Mouse (Mus musculus): ENCODE measurements around the gene Nav2. TPM values are rescaled to one million over a fixed set of nuclear protein-coding genes. Genes with fewer than 3 reads are reported as not detected.

The Nav2 gene
- polyA plus RNA-seq, 1 experiment from 2014 or later, result 6.0 TPM

DNA sequence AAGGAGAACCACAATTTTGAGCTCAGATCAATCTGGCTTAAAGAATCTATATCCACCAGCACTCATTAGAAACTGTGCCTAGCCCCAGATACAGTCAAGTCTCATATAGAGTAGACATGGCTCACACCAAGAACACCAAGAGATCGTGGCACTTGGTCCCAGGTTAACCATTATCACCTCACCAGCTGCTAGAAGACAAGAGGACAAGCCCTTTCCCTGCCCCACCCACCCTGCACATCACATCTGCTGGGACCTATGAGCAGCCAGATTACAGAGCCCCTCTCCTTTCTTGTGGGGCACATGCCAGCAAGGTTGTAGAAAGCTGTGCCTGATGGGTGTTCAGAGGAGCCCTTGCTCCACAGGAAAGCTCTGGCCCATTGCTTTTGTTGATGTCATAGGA is 411.5 kb downstream of the Nav2 start:
- 95% methylated on average over 1 of the region's 1 CpGs for WGBS
- H3K4me3 ChIP-seq (ENCODE audit: low read depth, low read length), result no peak overlapping the region

DNA sequence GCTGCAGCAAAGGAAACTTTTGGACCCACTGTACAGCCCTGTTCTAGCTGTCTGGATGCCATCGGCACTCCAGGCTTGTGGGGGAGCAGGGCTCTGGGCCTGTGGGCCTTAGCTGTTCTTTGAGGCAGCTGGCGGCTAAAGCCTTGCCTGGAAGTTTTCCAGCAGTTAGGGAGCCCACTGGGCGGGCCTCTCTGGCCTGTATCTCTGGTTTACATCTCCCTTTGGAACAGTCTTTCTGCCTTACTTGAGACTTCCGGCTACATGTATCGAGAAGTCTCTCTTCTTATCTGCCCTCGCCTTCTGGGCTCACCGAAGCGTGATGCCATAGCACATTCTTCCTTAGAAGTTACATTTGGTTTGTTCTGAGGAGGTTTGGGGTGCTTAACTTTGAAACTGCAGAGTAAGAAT is 412.6 kb downstream of the Nav2 start:
- H3K36me3 ChIP-seq (ENCODE audit: control insufficient read depth, insufficient read depth, low read length), result no peaks in the 10 kb centered on the region
- no peaks in the 10 kb centered on the region for H3K27me3 ChIP-seq (ENCODE audit: control insufficient read depth, insufficient read depth, low read length)
- TF ChIP-seq CTCF (IDR thresholded peaks at IDR 0.05; ENCODE audit: low read depth) (peak; percentile 37; the same call in 1 of the 2 replicates), EP300 (optimal IDR thresholded peaks at IDR 0.05) (no peak)
- no peaks in the 10 kb centered on the region for H3K9me3 ChIP-seq (ENCODE audit: control insufficient read depth, low read length)
- whole genome bisulfite sequencing, result 19% methylated on average over 8 of the region's 8 CpGs
- no peak overlapping the region for H3K4me3 ChIP-seq (ENCODE audit: low read depth, low read length)
- no peak overlapping the region for H3K9ac ChIP-seq (ENCODE audit: low read length)
- H3K27ac ChIP-seq (replicated peaks), result peak overlapping the region; percentile 67
- 0 out of 2 replicates have a peak, but pooled peaks cover 2% of the 10 kb centered on the region for H3K4me1 ChIP-seq (replicated peaks; ENCODE audit: control insufficient read depth, insufficient read depth)
- peak; percentile 45 for DNase-seq (ENCODE audit: low spot score)
- H3K4me2 ChIP-seq (replicated peaks; ENCODE audit: low read depth), result no peak overlapping the region
- ATAC-seq (ENCODE audit: low FRiP score, low TSS enrichment), result peak; percentile 61

More for the DNA sequence above, 411.5 kb downstream of the Nav2 start:
- H3K4me2 ChIP-seq (replicated peaks; ENCODE audit: low read depth), result no peak overlapping the region
- DNase-seq (ENCODE audit: low spot score), result no peak
- no peak overlapping the region for H3K9ac ChIP-seq (ENCODE audit: low read length)
- no peaks in the 10 kb centered on the region for H3K9me3 ChIP-seq (ENCODE audit: control insufficient read depth, low read length)
- no peak overlapping the region for H3K27ac ChIP-seq (replicated peaks)
- TF ChIP-seq CTCF (IDR thresholded peaks at IDR 0.05; ENCODE audit: low read depth), result no peak
- TF ChIP-seq EP300 (optimal IDR thresholded peaks at IDR 0.05), result no peak
- H3K27me3 ChIP-seq (ENCODE audit: control insufficient read depth, insufficient read depth, low read length), result no peaks in the 10 kb centered on the region
- H3K36me3 ChIP-seq (ENCODE audit: control insufficient read depth, insufficient read depth, low read length), result no peaks in the 10 kb centered on the region
- 0 out of 2 replicates have a peak, but pooled peaks cover 2% of the 10 kb centered on the region for H3K4me1 ChIP-seq (replicated peaks; ENCODE audit: control insufficient read depth, insufficient read depth)
- no peak for ATAC-seq (ENCODE audit: low FRiP score, low TSS enrichment)

- WGBS, result 77% methylated on average over 2 of the region's 2 CpGs
- Histone ChIP-seq H3K9ac (ENCODE audit: low read length) (no peak overlapping the region), H3K4me3 (ENCODE audit: low read depth, low read length) (no peak overlapping the region), H3K27me3 (ENCODE audit: control insufficient read depth, insufficient read depth, low read length) (no peaks in the 10 kb centered on the region), H3K27ac (replicated peaks) (no peak overlapping the region), H3K36me3 (ENCODE audit: control insufficient read depth, insufficient read depth, low read length) (no peaks in the 10 kb centered on the region), H3K4me1 (replicated peaks; ENCODE audit: control insufficient read depth, insufficient read depth) (0 out of 2 replicates have a peak, but pooled peaks cover 2% of the 10 kb centered on the region), H3K9me3 (ENCODE audit: control insufficient read depth, low read length) (no peaks in the 10 kb centered on the region), H3K4me2 (replicated peaks; ENCODE audit: low read depth) (no peak overlapping the region)
- DNase-seq (ENCODE audit: low spot score) (no peak), ATAC-seq (ENCODE audit: low FRiP score, low TSS enrichment) (no peak)
- no peak for TF ChIP-seq EP300 (optimal IDR thresholded peaks at IDR 0.05)
- TF ChIP-seq CTCF (IDR thresholded peaks at IDR 0.05; ENCODE audit: low read depth), result no peak
Measured at GRCm38 (mm10) chr7:49322179-49322578, 413.7 kb downstream of the Nav2 start.

DNA sequence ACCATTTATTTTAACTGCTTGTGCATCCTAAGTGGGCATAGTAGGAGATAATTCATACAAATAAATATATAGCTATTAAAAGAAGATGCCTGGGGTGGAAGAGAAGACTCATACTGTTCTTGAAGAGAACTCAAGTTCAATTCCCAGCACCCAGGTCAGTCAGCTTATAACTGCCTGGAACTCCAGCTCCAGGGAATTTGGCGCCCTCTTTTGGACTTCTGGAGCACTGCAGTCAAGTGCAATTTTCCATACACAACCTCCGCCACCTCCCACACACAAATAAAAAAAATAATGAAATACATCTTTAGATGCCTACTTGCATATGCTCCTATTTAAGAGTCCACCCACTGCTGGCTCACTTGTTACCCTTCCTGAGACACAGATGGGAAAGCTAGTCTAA is 416.1 kb downstream of the Nav2 start:
- WGBS, result 96% methylated on average over 2 of the region's 2 CpGs
- Histone ChIP-seq H3K4me2 (replicated peaks; ENCODE audit: low read depth) (no peak overlapping the region), H3K4me3 (ENCODE audit: low read depth, low read length) (no peak overlapping the region), H3K4me1 (replicated peaks; ENCODE audit: control insufficient read depth, insufficient read depth) (0 out of 2 replicates have a peak, but pooled peaks cover 2% of the 10 kb centered on the region), H3K9ac (ENCODE audit: low read length) (no peak overlapping the region), H3K27me3 (ENCODE audit: control insufficient read depth, insufficient read depth, low read length) (no peaks in the 10 kb centered on the region), H3K9me3 (ENCODE audit: control insufficient read depth, low read length) (no peaks in the 10 kb centered on the region), H3K36me3 (ENCODE audit: control insufficient read depth, insufficient read depth, low read length) (no peaks in the 10 kb centered on the region), H3K27ac (replicated peaks) (no peak overlapping the region)
- no peak for TF ChIP-seq EP300 (optimal IDR thresholded peaks at IDR 0.05)
- peak; percentile 51 for TF ChIP-seq CTCF (IDR thresholded peaks at IDR 0.05; ENCODE audit: low read depth)
- ATAC-seq (ENCODE audit: low FRiP score, low TSS enrichment) (no peak), DNase-seq (ENCODE audit: low spot score) (no peak)

DNA sequence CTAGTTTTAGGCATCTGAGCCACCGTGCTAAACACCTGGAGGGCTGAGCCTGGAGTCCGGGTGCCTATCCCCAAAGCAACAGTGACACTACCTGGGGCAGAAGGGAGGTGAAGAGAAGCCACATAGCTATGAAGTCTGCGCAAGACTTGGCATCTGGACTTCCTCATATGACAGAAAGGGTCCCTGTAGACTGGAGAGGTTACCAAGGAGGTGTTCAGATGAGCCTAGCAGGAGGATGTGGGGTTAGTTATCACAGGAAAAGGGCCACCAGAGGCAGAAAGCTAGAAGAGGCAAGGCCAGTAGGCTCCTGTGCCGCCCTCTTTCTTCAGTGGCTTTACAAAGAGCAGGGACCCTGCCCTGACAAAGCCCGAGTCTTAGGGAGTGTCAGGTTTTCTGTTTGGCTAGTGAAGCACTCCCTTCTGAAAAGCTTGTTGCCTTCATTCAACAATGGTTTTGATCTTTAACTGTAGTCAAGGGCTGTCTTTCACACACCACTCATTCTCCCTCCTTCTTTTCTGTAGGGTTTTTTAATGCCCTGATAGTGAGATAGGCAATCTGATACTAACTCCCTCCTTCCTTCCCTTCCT is 417.7 kb downstream of the Nav2 start:
- H3K9ac ChIP-seq (ENCODE audit: low read length), result no peak overlapping the region
- H3K27me3 ChIP-seq (ENCODE audit: control insufficient read depth, insufficient read depth, low read length), result no peaks in the 10 kb centered on the region
- ATAC-seq (ENCODE audit: low FRiP score, low TSS enrichment) (no peak), DNase-seq (ENCODE audit: low spot score) (no peak)
- H3K27ac ChIP-seq (replicated peaks), result no peak overlapping the region
- TF ChIP-seq EP300 (optimal IDR thresholded peaks at IDR 0.05) (no peak), CTCF (IDR thresholded peaks at IDR 0.05; ENCODE audit: low read depth) (no peak)
- 64% methylated on average over 5 of the region's 5 CpGs for WGBS
- H3K4me3 ChIP-seq (ENCODE audit: low read depth, low read length), result no peak overlapping the region
- no peaks in the 10 kb centered on the region for H3K9me3 ChIP-seq (ENCODE audit: control insufficient read depth, low read length)
- no peaks in the 10 kb centered on the region for H3K4me1 ChIP-seq (replicated peaks; ENCODE audit: control insufficient read depth, insufficient read depth)
- no peak overlapping the region for H3K4me2 ChIP-seq (replicated peaks; ENCODE audit: low read depth)
- H3K36me3 ChIP-seq (ENCODE audit: control insufficient read depth, insufficient read depth, low read length), result no peaks in the 10 kb centered on the region

DNA sequence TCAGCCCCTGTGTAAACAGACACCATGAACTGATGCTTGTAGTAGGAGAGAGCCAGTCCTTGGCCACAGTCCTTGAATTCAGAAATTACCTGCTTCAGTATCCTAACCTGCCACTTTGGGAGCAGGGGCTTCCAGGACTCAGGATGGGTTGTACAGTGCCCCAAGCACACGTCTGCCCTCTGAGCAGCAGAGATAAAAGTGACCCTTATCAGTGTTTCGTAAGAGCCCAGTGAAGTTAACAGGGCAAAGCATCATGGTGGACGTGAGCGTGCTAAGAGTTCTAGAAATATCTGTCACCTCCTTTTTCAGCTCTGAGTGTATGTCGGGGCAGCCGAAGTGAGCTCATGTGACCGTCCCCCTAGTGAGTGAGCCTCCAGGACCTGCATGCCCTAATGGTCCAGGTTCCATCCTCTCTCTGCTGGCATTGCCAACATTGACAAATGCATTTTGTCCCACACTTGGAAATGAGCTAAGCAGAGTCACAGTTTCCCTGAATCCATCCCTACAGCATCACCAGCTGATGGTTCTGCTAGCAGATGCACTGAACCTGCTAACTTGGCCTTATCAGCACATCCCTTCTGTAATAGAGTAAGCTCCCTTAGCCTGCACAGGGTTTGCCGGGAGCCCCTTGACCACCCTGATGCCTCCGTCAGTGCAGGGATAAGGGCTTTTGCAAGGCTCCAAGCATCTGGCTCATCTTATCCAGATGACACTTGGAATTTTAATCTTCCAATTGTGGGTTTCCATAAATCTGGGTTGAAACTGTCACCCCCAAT is 418.6 kb downstream of the Nav2 start:
- ATAC-seq (ENCODE audit: low FRiP score, low TSS enrichment) (no peak), DNase-seq (ENCODE audit: low spot score) (no peak)
- Histone ChIP-seq H3K4me3 (ENCODE audit: low read depth, low read length) (no peak overlapping the region), H3K4me1 (replicated peaks; ENCODE audit: control insufficient read depth, insufficient read depth) (no peaks in the 10 kb centered on the region), H3K27ac (replicated peaks) (no peak overlapping the region), H3K4me2 (replicated peaks; ENCODE audit: low read depth) (no peak overlapping the region), H3K9ac (ENCODE audit: low read length) (no peak overlapping the region), H3K27me3 (ENCODE audit: control insufficient read depth, insufficient read depth, low read length) (no peaks in the 10 kb centered on the region), H3K36me3 (ENCODE audit: control insufficient read depth, insufficient read depth, low read length) (no peaks in the 10 kb centered on the region), H3K9me3 (ENCODE audit: control insufficient read depth, low read length) (no peaks in the 10 kb centered on the region)
- TF ChIP-seq EP300 (optimal IDR thresholded peaks at IDR 0.05) (no peak), CTCF (IDR thresholded peaks at IDR 0.05; ENCODE audit: low read depth) (no peak)
- WGBS, result 76% methylated on average over 9 of the region's 9 CpGs
